Mouse (Mus musculus) midbrain, embryonic 16.5 days (tissue): Measurements from ENCODE around the gene Selp. TPM values are rescaled to one million over a fixed set of nuclear protein-coding genes. Genes with fewer than 3 reads are reported as not detected.

ENCODE experiments used
- ATAC-seq: fragments of 200-750 bp; cut with Nextera tagmentation; 2 replicates; pipeline ENCODE4 v1.8.0; 2017; ENCODE audit warnings: moderate TSS enrichment
- H3K27ac ChIP-seq: fragments of 300-500 bp; sonication (generic); 2 replicates; pipeline ENCODE4 v1.5.1; 2014; ENCODE audit warnings: mild to moderate bottlenecking, low read length, mixed read lengths
- H3K27me3 ChIP-seq: fragments of 300-500 bp; sonication (generic); 2 replicates; pipeline ENCODE4 v1.6.1; 2014; ENCODE audit warnings: low read depth, low read length, mixed read lengths; ENCODE audit not compliant: control insufficient read depth, insufficient read depth
- H3K36me3 ChIP-seq: fragments of 300-500 bp; sonication (generic); 2 replicates; pipeline ENCODE4 v1.6.1; 2014; ENCODE audit warnings: mild to moderate bottlenecking, low read length, moderate library complexity, mixed read lengths; ENCODE audit not compliant: control insufficient read depth, insufficient read depth
- H3K4me1 ChIP-seq: fragments of 300-500 bp; sonication (generic); 2 replicates; pipeline ENCODE4 v1.6.1; 2014; ENCODE audit warnings: mild to moderate bottlenecking, low read length, mixed read lengths; ENCODE audit not compliant: control insufficient read depth, insufficient read depth
- H3K4me2 ChIP-seq: fragments of 300-500 bp; sonication (generic); 2 replicates; pipeline ENCODE4 v1.6.1; 2014; ENCODE audit warnings: mild to moderate bottlenecking, low read length, mixed read lengths
- H3K4me3 ChIP-seq: fragments of 300-500 bp; sonication (generic); 2 replicates; pipeline ENCODE4 v1.5.1; 2014; ENCODE audit warnings: low read depth, mild to moderate bottlenecking, low read length, moderate library complexity, mixed read lengths
- H3K9ac ChIP-seq: fragments of 300-500 bp; sonication (generic); 2 replicates; pipeline ENCODE4 v1.6.1; 2014; ENCODE audit warnings: low read depth, low read length, mixed read lengths
- H3K9me3 ChIP-seq: fragments of 300-500 bp; sonication (generic); replicated peaks from 2 replicates; pipeline ENCODE4 v1.6.1; 2014; ENCODE audit warnings: mild to moderate bottlenecking, low read length, mixed read lengths; ENCODE audit not compliant: control insufficient read depth, poor library complexity, severe bottlenecking
- WGBS: fragments of 180-500 bp; shearing (Covaris S2); extraction: QIAGEN DNeasy Blood & Tissue Kit; methylation state at CpG from one replicate; pipeline ENCODE4 v1.1.7; 2014; 5-methylcytosine and 5-hydroxymethylcytosine counted together
- polyA plus RNA-seq: library from polyadenylated mRNA; unstranded; fragments of >200 nt; fragmentation: Nextera tagmentation; extraction: Ambion mirVana; gene quantifications from 2 replicates; pipeline ENCODE4 v1.2.1, GENCODE M21; 2015

The Selp gene
- polyA plus RNA-seq, 1 experiment from 2014 or later, result not detected

- Histone ChIP-seq H3K27ac (no peak overlapping the region), H3K9ac (no peak overlapping the region), H3K27me3 (no peaks in the 10 kb centered on the region), H3K9me3 (no peaks in the 10 kb centered on the region), H3K36me3 (no peaks in the 10 kb centered on the region), H3K4me2 (no peak overlapping the region), H3K4me1 (no peaks in the 10 kb centered on the region), H3K4me3 (no peak overlapping the region)
- 81% methylated on average over 2 of the region's 2 CpGs for WGBS
- no peak for ATAC-seq
Measured at GRCm38 (mm10) chr1:164109763-164110162, 5.3 kb upstream of the Selp start.

- Histone ChIP-seq H3K4me1 (no peaks in the 10 kb centered on the region), H3K27me3 (no peaks in the 10 kb centered on the region), H3K4me3 (no peak overlapping the region), H3K4me2 (no peak overlapping the region), H3K36me3 (no peaks in the 10 kb centered on the region), H3K9me3 (no peaks in the 10 kb centered on the region), H3K27ac (no peak overlapping the region), H3K9ac (no peak overlapping the region)
- 93% methylated on average over 9 of the region's 9 CpGs for WGBS
- no peak for ATAC-seq
Measured at GRCm38 (mm10) chr1:164110591-164111329, 4.3 kb upstream of the Selp start.

DNA sequence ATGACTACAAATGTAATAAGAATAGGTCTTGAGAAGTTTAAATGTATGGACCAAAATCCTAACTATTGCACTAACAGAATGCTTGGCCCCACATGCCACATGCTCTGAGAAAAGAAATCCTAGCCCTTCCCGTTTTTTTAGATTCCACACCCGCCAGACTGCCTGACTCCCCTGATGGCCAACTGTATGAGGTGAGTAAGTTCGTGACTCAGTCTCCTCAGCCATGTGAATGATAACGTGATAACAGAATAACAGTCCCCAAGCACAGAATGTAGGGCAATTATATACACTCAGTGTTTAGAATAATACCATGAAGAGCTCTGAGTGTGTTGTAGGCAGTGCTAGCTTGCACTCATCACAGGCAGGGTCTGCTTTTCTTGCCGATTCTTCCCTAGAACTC lies 784 bp upstream of the Selp start:
- Histone ChIP-seq H3K4me2 (no peak overlapping the region), H3K9ac (no peak overlapping the region), H3K36me3 (no peaks in the 10 kb centered on the region), H3K4me3 (no peak overlapping the region), H3K27me3 (no peaks in the 10 kb centered on the region), H3K9me3 (no peaks in the 10 kb centered on the region), H3K4me1 (no peaks in the 10 kb centered on the region), H3K27ac (no peak overlapping the region)
- WGBS, result 89% methylated on average over 5 of the region's 5 CpGs
- no peak for ATAC-seq

- no peaks in the 10 kb centered on the region for H3K36me3 ChIP-seq
- no peak overlapping the region for H3K27ac ChIP-seq
- no peak overlapping the region for H3K4me3 ChIP-seq
- no peak overlapping the region for H3K4me2 ChIP-seq
- no peaks in the 10 kb centered on the region for H3K4me1 ChIP-seq
- H3K9me3 ChIP-seq, result no peaks in the 10 kb centered on the region
- no peaks in the 10 kb centered on the region for H3K27me3 ChIP-seq
- ATAC-seq, result no peak
- no peak overlapping the region for H3K9ac ChIP-seq
- WGBS, result 79% methylated on average over 6 of the region's 6 CpGs
Measured at GRCm38 (mm10) chr1:164115647-164116046, 583 bp downstream of the Selp start.

GRCm38 (mm10) chr1:164117869-164118268 lies 2.8 kb downstream of the Selp start:
- Histone ChIP-seq H3K4me2 (no peak overlapping the region), H3K4me1 (no peaks in the 10 kb centered on the region), H3K27me3 (no peaks in the 10 kb centered on the region), H3K9me3 (no peaks in the 10 kb centered on the region), H3K4me3 (no peak overlapping the region), H3K27ac (no peak overlapping the region), H3K9ac (no peak overlapping the region), H3K36me3 (no peaks in the 10 kb centered on the region)
- ATAC-seq, result no peak
- 91% methylated on average over 6 of the region's 6 CpGs for WGBS

DNA sequence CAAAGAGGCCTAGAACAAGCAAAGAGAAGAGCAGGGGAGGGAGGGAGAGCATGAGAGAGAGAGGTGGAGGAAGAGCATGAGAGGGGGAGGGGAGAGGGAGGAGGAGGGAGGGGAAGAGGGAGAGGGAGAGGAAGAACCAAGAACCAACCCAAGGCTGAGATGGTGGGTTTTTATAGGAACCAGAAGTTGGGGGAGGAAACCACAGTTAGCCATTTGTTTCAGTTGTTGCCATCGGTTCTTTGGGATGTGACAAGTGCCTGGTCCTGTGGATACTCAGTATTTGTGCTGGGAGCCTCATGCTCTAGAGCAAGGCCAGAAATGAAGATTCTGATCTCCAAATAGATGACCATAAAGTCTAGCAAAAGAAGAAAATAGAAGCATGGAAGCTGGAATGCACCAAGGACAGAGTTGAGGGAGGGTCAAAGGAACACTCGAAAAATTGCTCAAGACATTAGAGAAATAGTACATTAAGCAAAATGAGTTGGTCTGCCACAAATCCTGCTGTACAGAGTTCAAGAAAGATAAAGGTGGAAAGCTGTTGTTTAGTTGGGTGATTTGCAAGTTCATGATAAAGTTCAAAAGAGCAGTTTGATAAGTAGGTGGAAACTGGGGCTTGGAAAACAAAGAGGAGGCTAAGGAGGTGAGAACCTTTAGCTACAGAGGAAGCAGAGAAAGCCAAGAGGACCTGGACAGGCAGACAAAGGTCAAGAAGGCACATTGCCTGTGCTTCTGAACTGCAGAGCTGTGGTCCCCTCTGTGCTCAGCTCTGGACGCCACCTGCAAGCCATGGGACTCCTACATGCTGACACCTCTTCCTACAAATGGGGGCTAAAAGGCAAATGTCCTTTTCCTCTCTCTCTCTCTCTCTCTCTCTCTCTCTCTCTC lies 5.1 kb downstream of the Selp start:
- Histone ChIP-seq H3K4me1 (no peaks in the 10 kb centered on the region), H3K36me3 (no peaks in the 10 kb centered on the region), H3K9ac (no peak overlapping the region), H3K9me3 (no peaks in the 10 kb centered on the region), H3K27ac (no peak overlapping the region), H3K4me3 (no peak overlapping the region), H3K4me2 (no peak overlapping the region), H3K27me3 (no peaks in the 10 kb centered on the region)
- WGBS, result 86% methylated on average over 3 of the region's 3 CpGs
- ATAC-seq, result no peak

- Histone ChIP-seq H3K36me3 (no peaks in the 10 kb centered on the region), H3K27me3 (no peaks in the 10 kb centered on the region), H3K4me3 (no peak overlapping the region), H3K4me2 (no peak overlapping the region), H3K9me3 (no peaks in the 10 kb centered on the region), H3K9ac (no peak overlapping the region), H3K27ac (no peak overlapping the region), H3K4me1 (no peaks in the 10 kb centered on the region)
- WGBS, result 92% methylated on average over 3 of the region's 3 CpGs
- no peak for ATAC-seq
Measured at GRCm38 (mm10) chr1:164120777-164121158, 5.7 kb downstream of the Selp start.

GRCm38 (mm10) chr1:164123836-164124235 lies 8.8 kb downstream of the Selp start:
- H3K36me3 ChIP-seq, result no peaks in the 10 kb centered on the region
- no peak for ATAC-seq
- H3K4me3 ChIP-seq, result no peak overlapping the region
- WGBS, result 75% methylated on average over 3 of the region's 3 CpGs
- no peak overlapping the region for H3K4me2 ChIP-seq
- no peak overlapping the region for H3K27ac ChIP-seq
- no peak overlapping the region for H3K9ac ChIP-seq
- H3K27me3 ChIP-seq, result no peaks in the 10 kb centered on the region
- no peaks in the 10 kb centered on the region for H3K9me3 ChIP-seq
- H3K4me1 ChIP-seq, result no peaks in the 10 kb centered on the region

GRCm38 (mm10) chr1:164130013-164130412 lies 14.9 kb downstream of the Selp start:
- no peaks in the 10 kb centered on the region for H3K9me3 ChIP-seq
- H3K4me1 ChIP-seq, result no peaks in the 10 kb centered on the region
- no peak overlapping the region for H3K27ac ChIP-seq
- 72% methylated on average over 3 of the region's 3 CpGs for WGBS
- no peak overlapping the region for H3K4me3 ChIP-seq
- H3K4me2 ChIP-seq, result no peak overlapping the region
- no peak for ATAC-seq
- H3K27me3 ChIP-seq, result no peaks in the 10 kb centered on the region
- H3K9ac ChIP-seq, result no peak overlapping the region
- no peaks in the 10 kb centered on the region for H3K36me3 ChIP-seq
